Mouse (Mus musculus): Measurements from ENCODE around the gene Rexo4. TPM values are rescaled to one million over a fixed set of nuclear protein-coding genes. Genes with fewer than 3 reads are reported as not detected.

The Rexo4 gene
- polyA plus RNA-seq, 1 experiment from 2014 or later = 61.0 TPM

- H3K27me3 ChIP-seq (ENCODE audit: low read depth, poor library complexity, severe bottlenecking) = no peaks in the 10 kb centered on the region
- no peak overlapping the region for H3K27ac ChIP-seq
- WGBS = 85% methylated on average over 17 of the region's 17 CpGs
- H3K4me1 ChIP-seq = peaks cover 65% of the 10 kb centered on the region
- H3K36me3 ChIP-seq = peaks cover 58% of the 10 kb centered on the region
- H3K9me3 ChIP-seq (replicated peaks) = no peaks in the 10 kb centered on the region
- DNase-seq (ENCODE audit: low spot score) = no peak
- 0 out of 2 replicates have a peak overlapping the region, but pooled peaks have one; percentile 1 for H3K4me3 ChIP-seq
These were observed 50.6 kb downstream of the Rexo4 start for GRCm38 (mm10) chr2:26913416-26914147.

- no peak for DNase-seq (ENCODE audit: low spot score)
- Histone ChIP-seq H3K4me3 (peak overlapping the region; percentile 93), H3K36me3 (peaks cover 58% of the 10 kb centered on the region), H3K4me1 (peaks cover 55% of the 10 kb centered on the region), H3K9me3 (replicated peaks) (no peaks in the 10 kb centered on the region), H3K27me3 (ENCODE audit: low read depth, poor library complexity, severe bottlenecking) (no peaks in the 10 kb centered on the region), H3K27ac (0 out of 2 replicates have a peak overlapping the region, but pooled peaks have one; percentile 98)
- WGBS = 73% methylated on average over 5 of the region's 5 CpGs
These were observed 51.9 kb downstream of the Rexo4 start for GRCm38 (mm10) chr2:26912253-26912770.

- under 1% methylated on average over 37 of the region's 37 CpGs for WGBS
- Histone ChIP-seq H3K27me3 (ENCODE audit: low read depth, poor library complexity, severe bottlenecking) (no peaks in the 10 kb centered on the region), H3K4me1 (peaks cover 45% of the 10 kb centered on the region), H3K27ac (peak overlapping the region; percentile 98), H3K9me3 (replicated peaks) (no peaks in the 10 kb centered on the region), H3K36me3 (peaks cover 66% of the 10 kb centered on the region), H3K4me3 (peak overlapping the region; percentile 93)
- peak; percentile 77 for DNase-seq (ENCODE audit: low spot score)
These were observed 53.0 kb downstream of the Rexo4 start for GRCm38 (mm10) chr2:26910994-26911765.

GRCm38 (mm10) chr2:26910124-26910993, 53.8 kb downstream of the Rexo4 start, which contains the start of the genes Med22 and Rpl7a:
Med22 (minus strand) TSS chr2:26910677.
Rpl7a (plus strand) TSS chr2:26910764.
- H3K36me3 ChIP-seq = peaks cover 74% of the 10 kb centered on the region
- H3K4me1 ChIP-seq = peaks cover 37% of the 10 kb centered on the region
- H3K9me3 ChIP-seq (replicated peaks) = no peaks in the 10 kb centered on the region
- under 1% methylated on average over 74 of the region's 74 CpGs for WGBS
- H3K4me3 ChIP-seq = peak within 1 kb of the TSS; percentile 93
- DNase-seq (ENCODE audit: low spot score) = peak; percentile 99
- H3K27me3 ChIP-seq (ENCODE audit: low read depth, poor library complexity, severe bottlenecking) = no peaks in the 10 kb centered on the region
- peak within 1 kb of the TSS; percentile 98 for H3K27ac ChIP-seq

- DNase-seq (ENCODE audit: low spot score) = no peak
- peak overlapping the region; percentile 98; the same call in 1 of the 2 replicates for H3K27ac ChIP-seq
These were observed 54.8 kb downstream of the Rexo4 start for GRCm38 (mm10) chr2:26909387-26909784.

GRCm38 (mm10) chr2:26908710-26909386, 55.3 kb downstream of the Rexo4 start:
- H3K4me1 ChIP-seq = peaks cover 32% of the 10 kb centered on the region
- no peak overlapping the region for H3K27ac ChIP-seq
- H3K9me3 ChIP-seq (replicated peaks) = no peaks in the 10 kb centered on the region
- no peak for DNase-seq (ENCODE audit: low spot score)
- H3K4me3 ChIP-seq = peak overlapping the region; percentile 93
- H3K27me3 ChIP-seq (ENCODE audit: low read depth, poor library complexity, severe bottlenecking) = no peaks in the 10 kb centered on the region
- peaks cover 79% of the 10 kb centered on the region for H3K36me3 ChIP-seq
- 92% methylated on average over 18 of the region's 18 CpGs for WGBS

More at GRCm38 (mm10) chr2:26909387-26909784, 54.8 kb downstream of the Rexo4 start:
- Histone ChIP-seq H3K4me1 (peaks cover 29% of the 10 kb centered on the region), H3K36me3 (peaks cover 79% of the 10 kb centered on the region), H3K27me3 (ENCODE audit: low read depth, poor library complexity, severe bottlenecking) (no peaks in the 10 kb centered on the region), H3K9me3 (replicated peaks) (no peaks in the 10 kb centered on the region), H3K4me3 (peak overlapping the region; percentile 93)

GRCm38 (mm10) chr2:26907109-26907508, 57.1 kb downstream of the Rexo4 start:
- Histone ChIP-seq H3K27me3 (ENCODE audit: low read depth, poor library complexity, severe bottlenecking) (no peaks in the 10 kb centered on the region), H3K4me3 (no peak overlapping the region), H3K27ac (no peak overlapping the region), H3K36me3 (peaks cover 62% of the 10 kb centered on the region), H3K4me1 (peaks cover 35% of the 10 kb centered on the region), H3K9me3 (replicated peaks) (no peaks in the 10 kb centered on the region)
- no peak for DNase-seq (ENCODE audit: low spot score)
- 68% methylated on average over 4 of the region's 4 CpGs for WGBS

GRCm38 (mm10) chr2:26906431-26906830, 57.8 kb downstream of the Rexo4 start:
- H3K36me3 ChIP-seq = peaks cover 55% of the 10 kb centered on the region
- 95% methylated on average over 3 of the region's 3 CpGs for WGBS
- DNase-seq (ENCODE audit: low spot score) = no peak
- no peaks in the 10 kb centered on the region for H3K27me3 ChIP-seq (ENCODE audit: low read depth, poor library complexity, severe bottlenecking)
- peaks cover 35% of the 10 kb centered on the region for H3K4me1 ChIP-seq
- no peaks in the 10 kb centered on the region for H3K9me3 ChIP-seq (replicated peaks)
- no peak overlapping the region for H3K27ac ChIP-seq
- no peak overlapping the region for H3K4me3 ChIP-seq

GRCm38 (mm10) chr2:26905936-26906335, 58.2 kb downstream of the Rexo4 start:
- H3K9me3 ChIP-seq (replicated peaks) = no peaks in the 10 kb centered on the region
- H3K27ac ChIP-seq = no peak overlapping the region
- H3K36me3 ChIP-seq = peaks cover 54% of the 10 kb centered on the region
- no peak overlapping the region for H3K4me3 ChIP-seq
- no peak for DNase-seq (ENCODE audit: low spot score)
- WGBS = 72% methylated on average over 2 of the region's 2 CpGs
- H3K4me1 ChIP-seq = peaks cover 40% of the 10 kb centered on the region
- no peaks in the 10 kb centered on the region for H3K27me3 ChIP-seq (ENCODE audit: low read depth, poor library complexity, severe bottlenecking)

All from limb, embryonic 10.5 days (tissue).